Mouse (Mus musculus) C2C12 (cell line): Measurements from ENCODE around the gene Ripply1.

ENCODE experiments used
- CTCF ChIP-seq: IDR thresholded peaks from one replicate; pipeline ENCODE4 v1.5.1; 2011; ENCODE audit not compliant: control insufficient read depth, insufficient read depth, insufficient read length
- MYOG ChIP-seq: IDR thresholded peaks from one replicate; pipeline ENCODE4 v1.6.1; 2011; ENCODE audit not compliant: control insufficient read depth, insufficient read length; ENCODE audit errors: extremely low read depth
- USF1 ChIP-seq: IDR thresholded peaks from one replicate; pipeline ENCODE4 v1.6.1; 2011; ENCODE audit warnings: low read depth, mild to moderate bottlenecking, control low read depth, moderate library complexity

DNA sequence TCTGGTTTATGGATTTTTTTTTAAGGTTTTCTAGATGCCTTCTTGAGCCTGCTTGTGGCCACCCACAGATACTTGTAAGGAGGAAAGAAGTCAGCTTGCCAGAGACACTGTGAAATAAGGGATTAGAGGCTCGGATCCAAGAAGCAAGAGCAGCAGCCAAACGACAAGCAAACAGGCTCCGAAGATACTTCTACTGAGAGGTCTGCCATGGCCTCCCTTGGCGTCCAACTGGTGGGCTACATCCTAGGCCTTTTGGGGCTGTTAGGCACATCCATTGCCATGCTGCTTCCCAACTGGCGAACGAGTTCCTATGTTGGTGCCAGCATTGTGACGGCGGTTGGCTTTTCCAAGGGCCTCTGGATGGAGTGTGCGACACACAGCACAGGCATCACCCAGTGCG lies 26.3 kb upstream of the Ripply1 start:
- TF ChIP-seq CTCF (no peak), USF1 (no peak), MYOG (no peak)
